Mouse (Mus musculus): Measurements from ENCODE around the gene Ubqln4.

Ubqln4 gene

GRCm38 (mm10) chr3:88542486-88542885 is 11.1 kb upstream of the Ubqln4 start:
- DNase-seq (ENCODE audit: low read depth, low spot score): peak; percentile 50

DNA sequence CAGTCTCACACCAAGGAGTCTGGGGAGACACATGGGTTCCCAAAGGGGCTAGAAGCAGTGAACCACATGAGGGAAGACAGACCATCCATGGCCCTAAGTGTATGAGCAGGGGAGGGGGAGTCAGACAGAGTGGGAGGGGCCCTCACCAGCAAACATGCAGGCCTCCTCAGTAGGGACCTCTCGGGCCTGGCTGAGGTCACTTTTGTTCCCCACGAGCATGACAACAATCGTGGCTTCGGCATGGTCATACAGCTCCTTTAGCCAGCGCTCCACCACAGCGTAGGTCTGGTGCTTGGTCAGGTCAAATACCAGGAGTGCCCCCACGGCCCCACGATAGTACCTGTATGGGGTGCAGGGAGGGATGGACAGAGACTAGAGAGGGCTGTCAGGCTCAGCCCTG is 10.4 kb upstream of the Ubqln4 start:
- DNase-seq (ENCODE audit: low read depth, low spot score): no peak

GRCm38 (mm10) chr3:88543651-88544410 is 9.7 kb upstream of the Ubqln4 start:
- no peak for DNase-seq (ENCODE audit: low read depth, low spot score)

DNA sequence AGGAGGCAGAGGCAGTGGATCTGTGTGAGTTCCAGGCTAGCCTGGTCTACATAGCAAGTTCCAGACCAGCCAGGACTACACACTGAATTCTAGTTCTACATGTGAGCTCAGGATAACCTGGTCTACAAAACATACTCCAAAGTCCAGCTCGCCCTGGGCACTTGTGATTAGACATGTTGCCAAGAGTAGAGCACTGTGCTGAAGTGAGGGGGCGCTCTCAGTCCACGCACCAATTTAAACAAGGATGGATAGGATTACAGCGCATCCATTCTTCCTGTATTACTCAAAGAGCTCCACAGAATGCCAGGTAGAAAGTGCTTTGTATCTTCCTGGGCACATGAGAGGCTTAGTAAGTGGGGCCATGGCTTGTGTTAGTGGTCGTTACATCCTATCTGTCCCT is 9.0 kb upstream of the Ubqln4 start:
- peak; percentile 47 for DNase-seq (ENCODE audit: low read depth, low spot score)

- no peak for DNase-seq (ENCODE audit: low read depth, low spot score)
Observed at GRCm38 (mm10) chr3:88544955-88545591, 8.5 kb upstream of the Ubqln4 start.

GRCm38 (mm10) chr3:88546674-88547418 is 6.7 kb upstream of the Ubqln4 start:
- no peak for DNase-seq (ENCODE audit: low read depth, low spot score)

DNA sequence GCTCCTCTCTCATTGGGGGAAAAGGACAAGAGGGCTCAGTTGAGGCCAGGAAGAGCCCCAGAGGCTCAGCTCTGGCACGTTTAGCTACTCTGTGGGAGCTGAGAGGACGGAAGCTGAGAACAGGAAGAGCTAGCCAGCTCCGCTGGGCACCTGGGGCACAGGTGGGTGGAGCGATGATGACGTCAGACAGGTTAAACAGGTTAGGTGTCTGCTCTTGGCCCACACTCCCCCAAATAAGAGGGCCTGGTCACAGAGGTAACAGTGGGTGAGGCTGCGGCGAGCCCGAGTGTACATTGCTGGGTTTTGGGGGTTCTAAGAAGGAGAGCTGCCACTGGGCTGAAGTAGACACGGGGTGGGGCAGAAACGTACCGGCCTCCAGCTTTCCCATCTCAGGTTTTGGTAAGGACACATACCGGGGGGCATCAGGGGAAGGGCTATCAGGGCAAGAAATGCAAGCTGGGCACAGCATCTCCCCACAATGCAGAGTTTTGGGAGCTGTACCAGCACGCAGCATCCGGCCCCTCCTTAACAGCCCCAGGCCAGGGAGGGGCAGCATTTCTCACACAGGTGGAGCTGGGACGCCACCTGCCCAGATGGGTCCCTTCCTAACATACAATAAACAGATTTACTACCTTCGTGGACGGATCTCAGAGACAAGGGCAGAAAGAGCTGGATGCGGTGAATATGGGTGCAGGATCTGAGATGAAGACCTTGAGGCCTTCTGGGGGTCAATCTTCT is 5.2 kb upstream of the Ubqln4 start, which contains the start of gene Rab25:
Gene Rab25, minus strand, starts transcription at position 121 of the 738 bp plus-strand sequence.
- DNase-seq (ENCODE audit: low read depth, low spot score): no peak

DNA sequence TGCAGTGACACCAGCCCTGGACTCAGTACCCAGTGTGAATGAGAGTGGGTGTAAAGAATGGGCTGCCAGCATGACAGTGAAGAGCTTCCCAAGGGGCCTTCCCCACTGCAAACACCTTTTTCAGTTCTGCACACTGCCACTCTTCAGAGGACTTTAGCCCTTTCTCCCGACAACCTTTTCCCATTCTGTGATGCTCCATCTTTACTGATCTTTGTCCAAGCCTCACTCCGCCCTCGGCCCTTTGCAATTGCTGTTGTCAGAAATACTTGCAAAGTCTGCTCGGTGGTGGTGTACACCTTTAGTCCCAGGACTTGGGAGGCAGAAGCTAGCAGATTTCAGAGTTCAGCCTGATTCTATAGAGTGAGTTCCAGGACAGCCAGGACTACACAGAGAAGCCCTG is 2.0 kb upstream of the Ubqln4 start:
- DNase-seq (ENCODE audit: low read depth, low spot score): no peak

GRCm38 (mm10) chr3:88552082-88552645 is 1.4 kb upstream of the Ubqln4 start:
- no peak for DNase-seq (ENCODE audit: low read depth, low spot score)

DNA sequence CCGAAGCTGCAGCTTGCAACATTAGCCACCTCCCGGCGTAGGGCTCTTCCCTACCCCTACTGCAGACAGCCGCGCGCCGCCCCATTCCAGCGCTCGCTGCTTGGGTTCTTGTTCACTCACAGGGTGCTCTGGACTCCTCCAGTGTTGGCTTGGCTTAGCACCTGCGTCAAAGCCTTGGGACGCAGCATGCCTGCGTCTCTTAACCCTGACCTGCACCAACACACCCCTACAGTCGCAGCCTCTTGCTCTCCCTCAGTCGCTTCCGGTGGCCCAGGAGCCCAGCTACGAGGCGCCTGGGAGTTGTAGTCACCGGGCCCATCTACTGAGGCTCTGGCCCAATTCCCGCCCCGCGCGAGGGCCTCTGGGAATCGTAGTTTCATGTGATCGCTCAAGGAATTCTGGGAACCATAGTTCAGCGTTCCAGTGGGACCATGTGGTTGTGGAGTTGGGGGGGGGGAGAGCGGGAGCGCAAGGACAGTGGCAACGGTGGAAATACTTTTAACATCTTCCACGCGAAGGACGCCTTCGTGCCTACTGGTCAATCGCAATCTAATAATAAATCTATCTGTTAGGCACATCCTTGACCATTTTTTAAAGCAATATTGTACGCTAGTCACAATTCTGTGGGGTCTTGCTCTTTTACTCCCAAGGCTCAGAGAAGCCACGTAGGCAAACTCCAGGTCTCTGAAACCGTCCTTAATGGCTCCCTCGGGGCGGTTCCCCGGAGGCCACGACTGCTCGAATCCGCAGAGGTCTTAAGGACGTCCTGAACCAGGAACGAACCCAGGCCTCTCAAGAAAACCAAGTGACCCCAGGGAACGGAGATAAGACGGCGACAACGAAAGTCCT is 658 bp upstream of the Ubqln4 start, which contains the start of gene Lamtor2:
Gene Lamtor2, minus strand, starts transcription at position 399 of the 849 bp plus-strand sequence.
- peak; percentile 99 for DNase-seq (ENCODE audit: low read depth, low spot score)

- DNase-seq (ENCODE audit: low read depth, low spot score): peak; percentile 85
Observed at GRCm38 (mm10) chr3:88553880-88554586, 475 bp downstream of the Ubqln4 start.

DNA sequence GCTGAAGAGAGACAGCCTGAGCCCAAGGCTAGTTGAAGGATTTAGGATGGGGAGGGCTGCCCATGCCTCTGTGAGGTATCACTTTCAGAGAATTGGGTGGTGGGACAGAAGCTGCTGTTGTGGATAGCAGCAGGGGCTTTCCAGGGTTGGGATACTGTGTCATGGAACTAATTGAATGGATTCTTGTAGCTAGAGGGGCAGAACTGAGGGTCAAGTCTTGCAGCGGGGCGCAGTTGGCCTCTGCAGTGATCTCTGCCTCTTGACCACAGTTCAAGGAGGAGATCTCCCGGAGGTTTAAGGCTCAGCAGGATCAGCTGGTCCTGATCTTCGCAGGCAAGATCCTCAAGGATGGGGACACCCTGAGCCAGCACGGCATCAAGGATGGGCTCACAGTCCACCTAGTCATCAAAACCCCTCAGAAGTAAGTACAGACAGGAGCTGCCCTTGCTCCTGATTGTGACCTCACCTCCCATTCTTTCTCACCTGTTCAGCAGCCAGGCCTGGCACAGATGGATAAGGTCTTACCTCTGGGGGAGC is 1.6 kb downstream of the Ubqln4 start:
- DNase-seq (ENCODE audit: low read depth, low spot score): no peak

DNA sequence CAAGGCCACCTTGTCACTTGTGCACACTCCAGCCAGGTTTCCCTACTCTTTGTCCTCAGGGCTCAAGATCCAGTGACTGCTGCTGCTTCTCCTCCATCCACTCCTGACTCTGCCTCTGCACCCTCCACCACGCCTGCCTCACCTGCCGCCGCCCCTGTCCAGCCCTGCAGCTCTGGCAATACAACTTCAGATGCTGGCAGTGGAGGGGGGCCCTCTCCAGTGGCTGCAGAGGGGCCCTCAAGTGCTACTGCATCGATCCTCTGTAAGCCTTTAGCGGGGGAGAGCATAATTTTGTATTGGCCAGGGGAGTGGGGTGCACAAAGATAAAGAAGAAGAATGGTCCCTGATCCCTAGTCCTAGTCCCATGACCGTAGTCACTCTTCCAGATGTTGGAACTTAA is 2.2 kb downstream of the Ubqln4 start:
- DNase-seq (ENCODE audit: low read depth, low spot score): no peak

DNA sequence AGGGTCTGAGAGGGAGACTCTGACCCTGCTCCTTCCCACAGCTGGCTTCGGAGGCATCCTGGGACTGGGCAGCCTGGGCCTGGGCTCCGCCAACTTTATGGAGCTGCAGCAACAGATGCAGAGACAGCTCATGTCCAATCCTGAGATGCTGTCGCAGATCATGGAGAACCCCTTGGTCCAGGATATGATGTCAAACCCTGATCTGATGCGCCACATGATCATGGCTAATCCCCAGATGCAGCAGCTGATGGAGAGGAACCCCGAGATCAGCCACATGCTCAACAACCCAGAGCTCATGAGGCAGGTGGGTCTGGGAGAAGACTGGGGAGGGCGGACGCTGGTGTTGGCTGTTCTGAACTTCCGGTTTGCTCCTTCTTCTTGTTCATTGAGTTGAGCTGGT is 3.1 kb downstream of the Ubqln4 start:
- DNase-seq (ENCODE audit: low read depth, low spot score): no peak

GRCm38 (mm10) chr3:88559596-88559995 is 6.0 kb downstream of the Ubqln4 start:
- DNase-seq (ENCODE audit: low read depth, low spot score): no peak

- DNase-seq (ENCODE audit: low read depth, low spot score): peak; percentile 29
Observed at GRCm38 (mm10) chr3:88561989-88562388, 8.4 kb downstream of the Ubqln4 start.

DNA sequence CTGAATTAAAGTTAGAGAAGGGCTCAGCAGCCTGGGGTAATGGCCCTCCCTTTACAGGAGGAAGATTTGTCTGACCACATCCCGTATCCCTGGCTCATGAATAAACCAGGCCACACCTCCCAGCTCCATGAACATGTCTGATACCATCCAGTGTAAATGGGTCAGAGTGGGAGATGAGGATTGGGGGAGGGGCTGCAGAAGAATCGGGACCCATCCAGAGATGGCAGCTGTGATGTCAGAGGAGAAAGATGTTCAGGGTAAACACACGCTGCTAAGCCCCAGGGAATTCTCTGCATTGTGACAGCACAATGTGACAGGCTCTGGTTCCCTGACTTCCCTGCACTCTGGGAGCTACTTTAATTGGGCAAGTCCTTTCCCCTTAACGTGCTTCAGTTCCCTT is 9.9 kb downstream of the Ubqln4 start:
- DNase-seq (ENCODE audit: low read depth, low spot score): no peak

DNA sequence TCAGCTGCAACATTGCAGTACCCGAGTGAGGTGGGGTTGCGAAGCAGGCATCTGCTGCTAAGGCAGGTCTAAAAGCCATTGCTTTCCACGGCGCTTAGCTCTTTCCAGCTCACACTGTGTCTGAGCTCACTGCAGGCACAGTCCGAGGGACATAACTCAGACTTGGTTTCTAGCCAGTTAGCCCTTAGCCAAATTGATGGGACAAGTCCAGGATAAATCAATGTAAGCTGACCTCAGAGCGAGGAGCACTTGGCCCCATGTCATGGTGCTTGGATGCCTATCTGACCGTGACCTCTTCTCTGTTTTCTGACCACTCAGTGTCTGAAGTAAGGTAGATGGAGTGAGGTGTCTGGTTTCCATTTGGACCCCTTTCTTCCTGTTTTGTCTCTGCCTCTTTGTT is 10.4 kb downstream of the Ubqln4 start:
- DNase-seq (ENCODE audit: low read depth, low spot score): no peak

DNA sequence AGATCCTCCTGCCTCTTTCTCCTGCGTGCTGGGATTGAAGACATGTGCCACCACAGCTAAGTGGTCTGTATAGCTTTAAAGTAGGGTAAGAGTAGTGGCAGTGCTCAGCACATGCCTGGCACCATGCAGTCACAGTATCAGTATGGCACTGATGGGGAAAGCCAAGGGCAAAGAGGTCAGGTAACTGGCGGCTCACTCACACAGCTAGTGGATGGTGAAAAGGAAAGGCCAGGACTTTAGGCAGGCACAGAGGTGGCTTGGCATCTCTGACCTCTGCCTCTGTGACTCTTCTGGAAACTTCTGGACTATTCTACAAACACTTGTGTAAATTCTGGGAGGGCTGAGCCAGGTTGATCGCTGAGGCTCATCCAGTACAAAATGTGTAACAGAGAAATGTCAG is 12.6 kb downstream of the Ubqln4 start:
- DNase-seq (ENCODE audit: low read depth, low spot score): no peak
